Mouse (Mus musculus) liver, postnatal 0 days (tissue): ENCODE measurements around the gene Kctd4.

ENCODE experiments used
- CTCF ChIP-seq: sonication (generic); IDR thresholded peaks from 2 replicates; pipeline ENCODE4 v1.5.1; 2016; ENCODE audit warnings: antibody characterized with exemption, low read depth
- EP300 ChIP-seq: IDR thresholded peaks from 2 replicates; pipeline ENCODE4 v1.6.1; 2016; ENCODE audit warnings: antibody characterized with exemption, low read depth, mild to moderate bottlenecking

- TF ChIP-seq CTCF (no peak), EP300 (no peak)
Measured at GRCm38 (mm10) chr14:75981231-75981630, 26.4 kb downstream of the Kctd4 start.
